Mouse (Mus musculus) R1 (cell line): Measurements from ENCODE around the gene Dnmt3c.
A peak's percentile ranks its signal among the peaks of the same experiment; 100 is the strongest.
"Not testable (repeated sequence)": the region's sequence is repeated elsewhere in the genome, so short reads cannot be mapped to it uniquely, and the experiment has no call there.

Experiments used
- DNase-seq: peaks from one replicate; pipeline ENCODE4 v3.0.0-alpha.2; 2018; ENCODE audit warnings: low read depth, low spot score

The Dnmt3c gene

DNA sequence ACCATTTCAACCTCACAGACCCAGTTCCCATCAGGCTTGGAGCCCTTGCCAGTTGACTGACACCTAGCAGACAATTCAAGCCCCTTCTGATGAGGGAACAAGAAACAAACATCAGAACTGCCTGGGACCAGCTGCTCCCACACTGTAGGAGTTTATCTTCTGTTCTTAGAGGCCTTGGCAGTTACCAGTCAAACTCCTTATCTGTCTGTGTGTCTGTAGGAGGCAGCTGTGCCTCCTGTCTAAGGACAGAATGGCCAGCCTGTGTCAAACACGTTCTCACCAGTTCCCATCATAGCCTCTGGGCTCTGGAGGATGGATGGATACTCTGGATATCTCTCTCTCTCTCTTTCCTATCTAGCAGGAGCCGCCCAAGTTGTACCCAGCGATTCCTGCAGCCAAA lies 21.4 kb downstream of the Dnmt3c start:
- DNase-seq, result not testable (repeated sequence)

DNA sequence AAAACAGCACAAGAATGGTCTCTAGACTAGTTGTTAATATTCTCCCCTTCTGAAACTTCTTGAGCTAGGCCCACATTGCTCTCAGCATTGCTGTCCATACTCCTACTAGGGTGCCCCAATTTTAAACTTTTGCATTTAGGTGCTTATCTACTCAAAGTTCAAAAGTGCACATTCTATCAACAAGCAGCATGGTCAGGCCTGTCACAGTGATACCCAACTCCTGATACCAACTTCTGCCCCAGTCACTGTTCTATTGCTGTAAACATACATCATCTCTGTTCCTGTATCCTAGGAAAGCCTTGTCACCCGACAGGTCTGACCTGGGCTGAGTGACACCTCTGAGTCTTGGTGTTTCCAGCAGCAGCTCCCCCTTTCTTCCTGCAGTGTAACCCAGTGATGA lies 26.6 kb downstream of the Dnmt3c start:
- DNase-seq, result no peak

DNA sequence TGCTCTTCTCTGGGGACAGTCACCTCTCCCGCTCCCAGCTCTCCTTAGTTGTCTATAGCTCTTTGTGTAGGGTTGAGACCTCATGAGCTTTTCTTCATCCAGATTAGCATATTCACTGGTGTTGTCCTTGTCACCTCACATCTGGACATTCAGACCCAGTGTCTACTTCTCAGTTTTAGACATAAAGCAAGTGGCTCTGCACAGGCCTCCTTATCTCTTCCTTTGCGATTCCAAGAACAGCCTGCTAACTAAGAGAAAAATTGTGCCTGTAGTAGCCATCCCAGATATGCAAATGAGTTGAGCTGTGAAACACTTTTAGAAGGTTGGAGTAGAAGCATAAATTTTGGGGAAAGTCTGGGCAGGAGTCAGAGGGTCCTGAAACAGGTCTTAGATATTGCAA lies 28.0 kb downstream of the Dnmt3c start:
- no peak for DNase-seq

DNA sequence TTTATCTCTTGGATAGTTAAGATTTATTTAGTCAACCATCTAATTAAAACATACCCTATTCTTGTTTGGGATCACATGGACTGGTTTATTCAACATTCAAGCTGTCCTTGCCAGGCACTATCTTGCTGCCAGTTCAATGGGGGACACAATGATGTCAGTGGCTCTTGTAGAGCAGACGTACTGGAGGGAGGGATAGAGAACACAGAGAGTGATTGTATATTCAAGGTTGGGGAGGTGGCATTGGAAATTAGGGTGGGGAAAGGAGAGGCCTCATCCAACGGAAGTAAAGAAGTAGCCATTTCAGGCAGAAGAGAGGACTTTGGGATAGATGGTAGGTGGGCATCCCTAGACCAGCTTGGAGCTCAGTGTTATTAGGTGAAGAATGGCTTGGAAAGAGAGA lies 28.4 kb downstream of the Dnmt3c start:
- no peak for DNase-seq

DNA sequence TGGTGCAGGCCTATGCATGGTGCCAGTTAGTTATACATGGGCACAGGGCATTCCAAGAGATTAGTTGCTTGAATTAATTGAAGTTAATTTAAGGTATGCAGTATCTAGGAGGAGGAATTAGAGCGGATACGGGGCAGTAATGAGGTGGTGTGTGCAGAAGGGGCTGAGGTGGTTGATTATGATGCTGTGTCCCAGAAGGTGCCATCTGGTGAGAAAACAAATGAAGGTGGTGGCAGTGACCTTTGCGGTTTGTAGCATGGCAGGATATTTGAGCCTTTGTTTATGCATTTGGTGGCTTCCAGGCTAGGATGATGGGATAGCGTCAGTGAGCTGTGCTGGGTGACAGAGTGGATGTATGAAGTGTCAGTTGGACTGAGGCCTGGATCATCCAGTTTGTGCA lies 28.8 kb downstream of the Dnmt3c start:
- no peak for DNase-seq

DNA sequence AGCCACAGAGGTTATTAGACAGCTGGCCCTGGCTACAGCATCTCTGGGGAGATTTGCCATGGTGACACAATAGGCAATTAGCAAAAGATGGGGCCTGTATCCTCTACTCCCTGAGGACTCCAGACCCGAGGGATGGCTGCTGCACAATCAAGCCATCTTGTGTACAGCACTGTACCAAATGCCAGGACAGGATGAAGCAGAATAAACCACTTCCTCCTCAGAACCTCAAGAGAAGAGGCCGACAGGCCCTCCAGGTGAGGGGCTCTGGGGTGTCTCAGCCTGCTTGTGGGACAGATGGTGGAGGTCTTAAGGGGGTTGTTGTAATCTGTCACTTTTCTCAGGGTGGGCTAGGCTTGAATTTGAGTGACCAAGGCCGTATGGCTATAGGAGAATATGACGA lies 37.6 kb downstream of the Dnmt3c start:
- no peak for DNase-seq

DNA sequence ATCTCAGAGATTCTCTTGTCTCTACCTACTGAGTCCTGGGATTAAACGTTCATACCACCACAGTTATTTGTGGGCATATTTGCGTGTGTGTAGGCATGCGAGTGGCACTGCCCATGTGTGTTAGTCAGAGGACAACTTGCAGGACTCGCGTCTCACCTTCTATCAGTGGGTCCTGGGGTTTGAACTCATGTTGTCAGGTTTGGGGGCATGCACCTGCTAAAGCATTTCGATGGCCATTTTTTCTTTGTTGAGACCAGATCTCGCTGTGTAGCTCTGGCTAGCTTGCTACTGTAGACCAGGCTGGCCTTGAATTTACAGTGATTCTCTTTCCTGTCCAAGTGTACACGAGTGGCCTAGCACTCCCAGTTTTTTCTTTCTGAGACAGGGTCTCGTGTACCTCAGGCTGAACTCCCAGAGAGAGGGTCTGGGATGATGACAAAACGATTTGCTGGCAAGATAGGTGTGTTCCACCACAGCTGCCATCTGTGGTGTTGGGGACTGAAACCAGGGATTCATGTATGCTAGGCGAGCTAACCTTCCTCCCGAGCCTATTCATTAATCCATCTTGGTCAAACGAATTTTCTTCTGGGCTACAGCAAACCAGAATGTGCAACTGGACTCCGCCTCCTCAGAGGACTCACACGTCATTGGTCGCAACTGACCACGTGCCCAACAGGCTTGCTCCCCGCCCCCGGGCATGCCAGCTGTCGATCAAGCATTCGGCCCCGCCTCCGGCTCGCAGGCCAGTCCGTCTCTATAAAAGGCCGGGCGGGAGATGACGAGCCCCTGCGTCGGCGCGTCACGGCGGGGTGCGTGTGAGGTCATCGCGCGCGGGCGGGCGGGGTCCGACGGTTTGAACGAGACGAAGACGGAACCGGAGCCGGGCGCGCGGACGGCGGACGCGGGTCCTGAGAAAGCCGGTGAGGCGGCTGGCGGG lies 44.3 kb downstream of the Dnmt3c start, which contains the start of gene Mapre1:
Mapre1 (plus strand) TSS at position 775 of the 937 bp plus-strand sequence.
- DNase-seq, result peak; percentile 99

DNA sequence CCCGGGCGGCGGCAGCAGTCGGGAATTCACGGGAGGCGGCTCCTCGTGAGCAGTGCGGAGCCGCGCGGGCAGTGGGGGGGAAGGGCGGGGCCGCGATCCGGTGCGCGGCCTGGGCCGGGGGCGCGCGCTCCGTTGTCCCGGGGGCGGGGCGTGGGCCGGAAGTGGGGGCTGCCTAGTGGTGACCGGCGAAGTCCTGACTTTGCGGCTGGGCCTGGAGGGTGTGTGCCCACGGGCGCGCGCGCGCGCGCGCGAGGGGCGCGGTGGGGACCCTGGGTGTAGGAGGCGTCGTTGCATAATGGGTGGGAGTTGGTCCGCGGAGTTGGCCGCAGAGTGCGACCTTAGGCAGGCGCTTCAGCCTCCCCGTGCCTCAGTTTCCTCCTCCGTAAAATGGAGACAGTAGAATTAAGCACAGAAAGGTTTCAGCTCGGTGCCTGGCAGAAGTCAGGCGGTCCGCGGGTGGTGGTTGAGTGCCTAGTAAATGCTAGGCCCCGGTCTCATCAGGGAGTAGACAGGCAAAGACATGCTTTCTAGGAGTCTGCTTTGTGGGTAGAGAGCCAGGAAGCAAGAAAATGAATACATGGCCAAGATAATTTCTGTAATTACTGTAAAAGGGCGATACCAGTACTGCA lies 45.1 kb downstream of the Dnmt3c start:
- DNase-seq, result peak; percentile 89

DNA sequence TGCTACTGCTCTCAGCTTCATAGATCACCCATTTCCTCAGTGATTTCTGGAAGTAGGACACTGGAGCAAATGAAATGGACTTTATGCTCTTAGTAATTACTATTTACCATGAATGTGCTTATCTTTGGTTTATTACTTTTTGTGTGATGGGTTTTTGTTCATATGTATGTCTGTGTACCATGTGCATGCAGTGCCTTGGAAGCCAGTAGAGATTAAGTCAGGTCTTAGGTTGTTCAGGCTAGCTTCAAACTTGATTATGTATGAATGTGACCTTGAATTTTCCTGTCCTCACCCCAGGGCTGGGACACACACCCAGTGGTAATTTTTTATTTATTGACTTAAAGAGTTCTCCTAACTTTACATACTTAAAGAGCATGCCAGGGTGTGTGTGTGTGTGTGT lies 51.5 kb downstream of the Dnmt3c start:
- no peak for DNase-seq

DNA sequence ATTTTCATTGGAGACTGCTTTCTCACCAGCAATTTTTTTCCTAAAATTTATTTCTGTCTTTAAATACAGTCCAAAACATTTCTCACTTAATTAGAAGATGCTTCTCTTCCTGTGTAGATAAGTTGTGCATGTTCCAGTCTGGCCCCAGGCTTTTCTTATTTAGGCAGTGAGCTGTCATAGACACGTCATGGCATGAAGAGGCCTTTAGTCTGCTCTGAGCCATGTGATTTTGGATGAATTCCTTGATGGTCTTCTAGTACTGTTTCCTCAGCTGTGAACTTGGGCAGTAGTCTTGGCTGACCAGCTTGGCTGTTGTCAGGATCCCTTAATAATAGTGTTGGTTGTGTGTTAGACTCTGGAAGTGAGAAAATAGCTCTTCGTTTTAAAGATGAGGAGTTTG lies 53.9 kb downstream of the Dnmt3c start:
- no peak for DNase-seq

DNA sequence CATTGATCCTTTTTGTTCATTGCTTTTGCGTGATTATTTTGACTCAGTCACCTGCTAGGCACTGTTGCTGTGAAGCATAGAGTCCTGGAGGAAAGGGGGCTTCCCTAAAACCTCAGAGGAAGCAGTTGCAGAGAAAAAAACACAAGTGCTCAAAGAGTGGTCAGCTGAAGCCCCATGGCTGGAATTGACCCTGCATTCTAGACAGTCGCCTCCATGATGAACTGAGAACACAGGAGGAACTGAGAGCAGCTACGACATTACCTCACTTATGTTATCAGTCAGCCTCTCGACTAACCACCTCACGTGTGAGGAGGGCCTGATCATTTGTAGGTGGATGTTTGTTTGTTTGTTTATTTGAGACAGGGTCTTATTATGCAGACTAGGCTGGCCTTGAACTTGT lies 65.7 kb downstream of the Dnmt3c start:
- DNase-seq, result no peak

DNA sequence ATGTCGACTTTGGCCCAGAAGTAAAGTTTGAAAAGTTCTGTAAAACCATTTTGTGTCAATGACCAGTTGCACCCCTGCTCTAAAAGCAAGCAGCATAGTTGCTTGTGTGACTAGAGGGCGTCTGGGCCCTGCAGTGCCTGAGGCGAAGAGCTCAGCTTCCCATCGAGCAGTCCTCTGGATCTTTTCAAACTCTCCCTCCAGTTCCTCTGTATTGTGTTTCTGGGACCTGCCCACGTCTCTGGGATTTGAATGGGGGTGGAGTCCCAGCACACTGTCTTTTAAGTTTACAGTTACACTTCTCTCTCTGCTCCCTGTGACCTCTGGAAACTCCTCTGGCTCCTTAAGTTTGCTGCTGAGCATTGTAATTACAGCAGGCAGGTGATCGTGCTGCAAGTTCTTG lies 71.0 kb downstream of the Dnmt3c start:
- peak; percentile 66 for DNase-seq

DNA sequence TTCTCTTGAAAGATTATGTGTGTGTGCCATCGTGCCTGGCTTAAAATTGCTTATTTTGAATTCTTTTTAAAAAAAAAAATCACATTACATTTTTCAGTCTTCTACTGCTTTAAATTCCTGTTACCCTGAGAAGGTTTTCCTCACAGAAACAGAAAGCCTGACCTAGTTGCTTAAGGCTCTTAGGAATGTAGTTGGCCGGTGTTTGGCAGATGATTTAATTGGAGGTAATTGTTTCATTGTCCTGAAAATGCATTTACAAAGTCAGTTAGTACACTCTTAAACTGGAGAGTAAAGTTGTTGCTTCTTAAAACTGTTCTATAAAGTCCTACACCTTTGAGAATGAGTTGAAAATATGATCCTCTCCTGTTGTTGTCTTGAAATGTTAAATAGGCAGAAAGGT lies 72.4 kb downstream of the Dnmt3c start:
- no peak for DNase-seq

DNA sequence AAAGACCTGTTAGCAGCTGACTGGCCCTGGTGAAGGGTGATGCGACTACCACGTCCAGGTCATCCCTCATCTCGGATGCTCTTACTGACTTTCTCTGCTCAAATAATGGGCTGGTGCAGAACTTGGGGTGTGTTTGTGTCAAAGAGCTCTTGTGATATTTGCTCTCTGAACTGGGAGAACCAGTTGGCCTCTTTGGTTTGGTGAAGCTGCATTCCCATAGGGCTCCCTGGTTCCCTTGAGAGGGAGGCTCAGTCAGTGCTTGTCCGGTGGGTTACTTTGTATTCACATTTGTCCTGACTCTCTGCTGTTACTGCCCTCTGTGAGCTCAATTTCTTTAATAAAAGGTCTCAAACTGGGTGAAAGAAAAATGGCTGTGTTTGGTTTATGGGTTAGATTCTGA lies 76.5 kb downstream of the Dnmt3c start:
- DNase-seq, result no peak

DNA sequence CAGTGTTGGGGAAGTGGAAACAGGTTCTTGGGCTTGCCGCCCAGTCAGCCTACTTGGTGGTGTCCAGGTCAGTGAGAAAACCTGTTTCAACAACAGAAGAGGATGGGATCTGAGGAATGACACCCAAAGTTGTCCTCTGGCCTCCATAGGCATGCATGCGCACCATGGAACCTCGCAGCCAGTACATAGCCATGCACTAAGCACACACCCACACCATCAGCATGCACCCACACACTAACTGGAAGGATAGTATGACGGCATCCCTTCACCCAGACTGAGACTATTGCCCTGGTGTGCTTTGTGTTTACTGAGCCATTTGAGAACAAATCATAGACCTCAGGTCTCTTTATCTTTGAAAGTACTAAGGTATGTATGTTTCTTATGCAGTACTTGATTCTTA lies 79.0 kb downstream of the Dnmt3c start:
- no peak for DNase-seq

DNA sequence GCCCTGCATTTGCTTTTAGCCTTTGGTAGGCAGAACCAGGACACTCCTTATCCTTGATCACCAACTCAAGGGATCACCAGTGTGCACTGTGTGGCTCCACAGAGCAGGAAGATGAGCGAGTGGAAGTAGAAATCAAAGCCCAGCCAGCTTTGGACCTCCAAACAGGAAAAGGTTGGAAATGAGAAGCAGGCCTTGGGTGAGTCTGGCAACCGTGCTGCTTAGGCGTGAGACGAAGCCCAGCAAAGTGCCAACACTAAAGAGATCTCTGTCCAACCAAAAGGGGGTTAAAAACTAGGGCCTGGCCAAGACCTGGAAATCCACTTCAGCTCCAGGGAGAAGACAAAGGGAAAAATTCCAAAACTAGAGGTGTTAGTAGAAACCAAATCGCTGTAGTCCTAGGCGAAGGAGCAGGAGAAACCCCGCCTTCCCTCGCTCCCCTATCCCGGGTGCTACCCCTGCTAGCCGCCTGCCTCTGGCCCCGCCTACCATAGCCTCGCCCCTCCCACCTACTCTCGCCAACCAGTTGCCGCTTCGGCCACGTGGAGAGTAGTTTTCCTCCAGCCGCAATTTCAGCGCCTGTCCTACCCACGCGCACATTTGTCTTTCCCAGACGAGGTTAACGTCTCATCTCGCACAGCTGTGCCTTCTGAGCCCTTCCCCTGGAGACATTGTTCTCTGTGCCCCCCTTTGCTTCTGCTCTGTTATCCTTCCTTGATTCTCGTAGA lies 82.3 kb downstream of the Dnmt3c start:
- peak; percentile 91 for DNase-seq
